Mouse (Mus musculus) kidney, adult 9 months (tissue): Measurements from ENCODE around the gene Syne1.

Experiments
- DNase-seq: peaks from one replicate; pipeline ENCODE4 v3.0.0; 2022

The Syne1 gene

DNA sequence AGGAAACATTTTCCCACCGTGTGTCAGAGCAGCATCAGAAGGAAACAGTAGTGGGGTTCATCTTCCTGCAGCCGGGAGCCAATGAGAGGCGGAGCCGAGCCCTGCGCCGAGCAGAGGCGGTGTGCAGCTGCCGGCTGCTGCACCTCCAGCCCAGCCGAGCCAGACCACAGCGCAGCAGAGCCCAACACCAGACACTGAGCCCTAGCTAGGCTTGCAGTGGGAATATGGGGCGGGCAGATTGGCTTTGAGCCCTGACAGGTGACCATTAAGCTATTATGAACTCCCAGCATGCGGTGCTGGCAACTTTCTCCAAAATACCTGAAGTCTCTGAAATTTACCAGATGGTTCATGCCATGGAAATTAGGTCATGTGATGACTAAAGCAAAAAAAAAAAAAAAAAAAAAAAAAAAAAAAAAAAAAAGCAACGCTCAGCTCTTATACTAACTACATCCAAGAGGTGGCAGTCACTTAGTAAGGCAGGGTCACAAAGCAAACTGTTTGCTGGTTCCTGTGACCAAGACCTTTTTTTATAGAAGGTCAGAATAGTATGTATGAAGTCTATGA, 356.5 kb downstream of the Syne1 start:
- DNase-seq = peak; percentile 62

GRCm38 (mm10) chr10:5194081-5194670, 357.1 kb downstream of the Syne1 start:
- peak; percentile 54 for DNase-seq

GRCm38 (mm10) chr10:5192861-5193490, 358.3 kb downstream of the Syne1 start:
- peak; percentile 64 for DNase-seq

- no peak for DNase-seq
Measured at GRCm38 (mm10) chr10:5190756-5191155, 360.5 kb downstream of the Syne1 start.

GRCm38 (mm10) chr10:5188890-5189289, 362.4 kb downstream of the Syne1 start:
- DNase-seq = no peak

- DNase-seq = no peak
Measured at GRCm38 (mm10) chr10:5185156-5186083, 365.9 kb downstream of the Syne1 start.

DNA sequence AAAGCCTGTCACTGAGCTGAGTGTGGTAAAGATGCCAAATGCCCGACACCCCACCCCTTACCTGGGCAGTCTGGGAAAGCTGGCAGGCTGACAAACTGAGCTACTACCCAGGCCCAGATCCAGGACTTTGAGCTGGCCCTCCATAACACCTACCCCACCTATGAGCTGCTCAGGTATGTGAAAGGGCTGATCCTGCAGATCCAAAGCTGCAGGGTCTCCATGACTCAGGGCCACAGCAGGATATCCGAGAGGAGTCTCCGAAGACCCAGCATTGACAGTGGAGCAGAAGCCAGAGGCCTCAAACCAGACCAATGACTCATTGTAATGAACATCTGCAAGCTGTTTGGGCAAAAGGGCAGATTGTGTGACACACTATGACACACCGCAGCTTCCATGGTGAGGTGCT, 369.5 kb downstream of the Syne1 start:
- DNase-seq = no peak

- DNase-seq = no peak
Measured at GRCm38 (mm10) chr10:5179891-5180290, 371.4 kb downstream of the Syne1 start.

GRCm38 (mm10) chr10:5177446-5178015, 373.8 kb downstream of the Syne1 start:
- DNase-seq = no peak

GRCm38 (mm10) chr10:5176371-5176770, 374.9 kb downstream of the Syne1 start:
- DNase-seq = no peak

- no peak for DNase-seq
Measured at GRCm38 (mm10) chr10:5170425-5170824, 380.9 kb downstream of the Syne1 start.

- DNase-seq = no peak
Measured at GRCm38 (mm10) chr10:5167481-5167880, 383.8 kb downstream of the Syne1 start.

DNA sequence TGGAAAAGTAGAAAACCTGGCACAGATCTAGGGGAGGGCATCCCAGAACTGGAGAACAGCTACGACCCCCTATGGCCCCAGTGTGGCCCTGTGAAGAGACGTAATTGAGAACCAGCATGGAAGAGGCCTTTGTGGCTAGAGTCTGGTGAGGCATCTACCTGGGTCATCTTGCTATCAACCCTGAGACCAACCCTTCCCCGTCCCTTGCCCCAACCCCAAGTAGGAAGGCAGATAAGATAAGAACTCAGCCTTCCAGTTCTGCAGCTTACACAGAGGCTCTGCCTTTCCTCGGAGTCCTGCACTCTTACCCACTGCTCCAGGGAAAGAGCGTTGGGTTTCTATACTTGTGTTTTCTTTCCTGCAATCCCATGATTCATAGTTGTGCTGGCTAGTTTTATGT, 385.8 kb downstream of the Syne1 start:
- no peak for DNase-seq

GRCm38 (mm10) chr10:5163770-5164169, 387.5 kb downstream of the Syne1 start:
- no peak for DNase-seq

DNA sequence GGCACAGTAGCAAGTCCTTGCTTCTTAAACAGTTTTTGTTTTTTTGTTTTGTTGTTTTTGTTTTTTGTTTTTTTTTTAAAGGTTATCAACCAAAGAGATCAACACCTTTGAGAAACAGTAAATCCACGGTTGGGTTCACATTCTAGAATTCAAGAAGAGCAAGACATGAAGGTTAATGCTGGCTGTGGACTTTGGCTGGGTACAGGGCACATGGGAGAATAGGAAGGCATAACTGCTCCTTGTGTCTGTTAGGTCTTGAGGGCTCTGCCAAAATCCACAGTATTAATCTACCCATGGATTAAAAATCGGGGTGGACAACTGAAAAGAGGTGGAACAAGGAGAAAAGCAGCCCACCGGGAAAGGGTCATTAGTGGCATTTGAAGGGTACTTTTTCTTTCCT, 388.0 kb downstream of the Syne1 start:
- peak; percentile 62 for DNase-seq

GRCm38 (mm10) chr10:5161394-5161872, 389.8 kb downstream of the Syne1 start:
- DNase-seq = peak; percentile 87

DNA sequence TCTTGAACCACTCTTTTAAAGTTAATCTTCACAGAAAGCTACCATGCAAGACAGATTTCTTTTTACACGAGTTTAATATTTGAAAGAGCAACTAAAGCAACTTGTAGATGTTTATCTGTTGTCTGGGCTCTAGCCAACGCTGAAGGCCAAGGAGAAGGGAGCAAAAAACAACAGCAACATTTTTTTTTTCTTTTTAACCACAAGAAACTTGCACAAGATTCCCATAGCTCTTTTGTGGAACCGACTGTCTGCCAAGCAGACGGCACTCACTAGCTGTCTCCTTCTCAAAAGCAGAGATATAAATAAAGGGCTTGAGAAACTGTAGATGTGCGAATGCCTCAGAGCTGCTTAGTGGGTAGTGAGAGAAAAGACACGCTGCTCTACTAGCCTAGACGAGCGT, 391.6 kb downstream of the Syne1 start:
- DNase-seq = peak; percentile 87

DNA sequence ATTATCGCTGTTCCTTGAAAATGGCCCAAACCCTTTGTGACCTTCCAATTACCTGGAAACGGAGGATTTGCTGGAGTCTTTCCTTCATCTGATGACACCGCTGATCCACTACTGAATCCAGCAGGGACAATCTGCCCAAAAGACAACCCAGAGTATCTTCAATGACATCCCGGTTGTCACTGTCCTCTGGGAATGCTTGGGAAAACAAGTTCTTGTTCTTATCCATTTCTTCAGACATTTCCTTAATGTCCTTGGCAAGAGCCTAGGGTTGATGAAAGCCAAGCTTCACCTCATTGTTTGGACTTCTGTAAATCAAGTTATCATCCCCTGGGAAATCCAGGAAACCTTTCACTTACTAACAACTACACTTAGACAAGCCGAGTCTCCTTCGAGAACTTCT, 398.2 kb downstream of the Syne1 start:
- peak; percentile 34 for DNase-seq

DNA sequence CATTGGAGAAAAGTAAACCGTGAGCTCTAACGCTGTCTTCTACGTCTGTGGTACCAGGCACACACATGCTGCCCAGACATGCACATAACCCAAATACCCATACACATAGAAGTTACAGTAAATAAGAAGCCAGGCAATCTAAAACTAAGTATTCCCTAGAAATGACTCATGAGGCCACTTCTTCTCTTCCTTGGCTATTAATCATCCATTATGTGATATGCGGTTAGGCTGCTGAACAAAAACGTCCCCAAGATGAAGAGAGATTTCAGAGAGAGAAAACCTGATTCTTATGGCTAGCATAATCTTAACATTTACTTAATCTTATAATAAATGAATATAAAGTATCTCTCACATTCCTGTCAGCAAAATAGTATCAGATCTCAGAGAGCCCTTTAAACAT, 409.8 kb downstream of the Syne1 start:
- DNase-seq = no peak

GRCm38 (mm10) chr10:5139932-5140264, 411.4 kb downstream of the Syne1 start:
- DNase-seq = no peak

- peak; percentile 46 for DNase-seq
Measured at GRCm38 (mm10) chr10:5139246-5139931, 411.9 kb downstream of the Syne1 start.

- no peak for DNase-seq
Measured at GRCm38 (mm10) chr10:5132050-5132449, 419.2 kb downstream of the Syne1 start.
